Mouse (Mus musculus): Measurements from ENCODE around the gene Ext2. TPM values are rescaled to one million over a fixed set of nuclear protein-coding genes. Genes with fewer than 3 reads are reported as not detected.

Gene Ext2
- polyA plus RNA-seq, 1 experiment from 2014 or later = 132 TPM

- Histone ChIP-seq H3K27me3 (no peaks in the 10 kb centered on the region), H3K4me3 (replicated peaks) (no peak overlapping the region), H3K4me2 (replicated peaks) (no peak overlapping the region), H3K27ac (replicated peaks) (no peak overlapping the region), H3K9me3 (replicated peaks) (no peaks in the 10 kb centered on the region), H3K9ac (no peak overlapping the region), H3K4me1 (peaks cover 29% of the 10 kb centered on the region), H3K36me3 (peaks cover 38% of the 10 kb centered on the region)
- no peak for ATAC-seq (ENCODE audit: insufficient number of reproducible peaks, low FRiP score, low TSS enrichment, low read depth)
- WGBS = 88% methylated on average over 14 of the region's 14 CpGs
Measured at GRCm38 (mm10) chr2:93677231-93677630, 145.1 kb downstream of the Ext2 start.

GRCm38 (mm10) chr2:93671573-93672184 is 150.7 kb downstream of the Ext2 start:
- Histone ChIP-seq H3K4me3 (replicated peaks) (no peak overlapping the region), H3K4me2 (replicated peaks) (no peak overlapping the region), H3K27me3 (no peaks in the 10 kb centered on the region), H3K4me1 (peaks cover 30% of the 10 kb centered on the region), H3K9me3 (replicated peaks) (no peaks in the 10 kb centered on the region), H3K9ac (no peak overlapping the region), H3K27ac (replicated peaks) (peak overlapping the region; percentile 63), H3K36me3 (peaks cover 38% of the 10 kb centered on the region)
- ATAC-seq (ENCODE audit: insufficient number of reproducible peaks, low FRiP score, low TSS enrichment, low read depth) = peak; percentile 81
- WGBS = 28% methylated on average over 15 of the region's 15 CpGs

- no peaks in the 10 kb centered on the region for H3K27me3 ChIP-seq
- H3K4me1 ChIP-seq = peaks cover 57% of the 10 kb centered on the region
- peaks cover 23% of the 10 kb centered on the region for H3K36me3 ChIP-seq
- H3K4me2 ChIP-seq (replicated peaks) = no peak overlapping the region
- ATAC-seq (ENCODE audit: insufficient number of reproducible peaks, low FRiP score, low TSS enrichment, low read depth) = no peak
- WGBS = 29% methylated on average over 3 of the region's 3 CpGs
- peak overlapping the region; percentile 65 for H3K27ac ChIP-seq (replicated peaks)
- H3K9me3 ChIP-seq (replicated peaks) = no peaks in the 10 kb centered on the region
- no peak overlapping the region for H3K4me3 ChIP-seq (replicated peaks)
- H3K9ac ChIP-seq = no peak overlapping the region
Measured at GRCm38 (mm10) chr2:93666146-93666858, 156.1 kb downstream of the Ext2 start.

GRCm38 (mm10) chr2:93665472-93665871 is 156.9 kb downstream of the Ext2 start:
- Histone ChIP-seq H3K4me3 (replicated peaks) (no peak overlapping the region), H3K27me3 (no peaks in the 10 kb centered on the region), H3K9me3 (replicated peaks) (no peaks in the 10 kb centered on the region), H3K4me2 (replicated peaks) (no peak overlapping the region), H3K9ac (no peak overlapping the region), H3K27ac (replicated peaks) (0 out of 2 replicates have a peak overlapping the region, but pooled peaks have one; percentile 28), H3K4me1 (peaks cover 50% of the 10 kb centered on the region), H3K36me3 (peaks cover 22% of the 10 kb centered on the region)
- no peak for ATAC-seq (ENCODE audit: insufficient number of reproducible peaks, low FRiP score, low TSS enrichment, low read depth)
- WGBS = 64% methylated on average over 5 of the region's 5 CpGs

GRCm38 (mm10) chr2:93662240-93662865 is 160.0 kb downstream of the Ext2 start:
- peak; percentile 31; the same call in 1 of the 2 replicates for ATAC-seq (ENCODE audit: insufficient number of reproducible peaks, low FRiP score, low TSS enrichment, low read depth)
- no peak overlapping the region for H3K9ac ChIP-seq
- H3K27ac ChIP-seq (replicated peaks) = peak overlapping the region; percentile 52

GRCm38 (mm10) chr2:93661096-93661495 is 161.3 kb downstream of the Ext2 start:
- ATAC-seq (ENCODE audit: insufficient number of reproducible peaks, low FRiP score, low TSS enrichment, low read depth) = no peak
- 71% methylated on average over 6 of the region's 6 CpGs for WGBS
- no peak overlapping the region for H3K9ac ChIP-seq
- H3K4me1 ChIP-seq = peaks cover 46% of the 10 kb centered on the region
- H3K27ac ChIP-seq (replicated peaks) = no peak overlapping the region
- no peaks in the 10 kb centered on the region for H3K36me3 ChIP-seq
- no peaks in the 10 kb centered on the region for H3K9me3 ChIP-seq (replicated peaks)
- no peak overlapping the region for H3K4me2 ChIP-seq (replicated peaks)
- H3K4me3 ChIP-seq (replicated peaks) = no peak overlapping the region
- no peaks in the 10 kb centered on the region for H3K27me3 ChIP-seq

More at GRCm38 (mm10) chr2:93662240-93662865, 160.0 kb downstream of the Ext2 start:
- no peaks in the 10 kb centered on the region for H3K9me3 ChIP-seq (replicated peaks)
- peaks cover 56% of the 10 kb centered on the region for H3K4me1 ChIP-seq
- H3K4me2 ChIP-seq (replicated peaks) = peak overlapping the region; percentile 24
- H3K27me3 ChIP-seq = no peaks in the 10 kb centered on the region
- WGBS = 13% methylated on average over 16 of the region's 16 CpGs
- no peak overlapping the region for H3K4me3 ChIP-seq (replicated peaks)
- H3K36me3 ChIP-seq = no peaks in the 10 kb centered on the region

GRCm38 (mm10) chr2:93659705-93660308 is 162.6 kb downstream of the Ext2 start:
- Histone ChIP-seq H3K9ac (no peak overlapping the region), H3K4me3 (replicated peaks) (no peak overlapping the region), H3K27ac (replicated peaks) (no peak overlapping the region), H3K9me3 (replicated peaks) (no peaks in the 10 kb centered on the region), H3K4me1 (peaks cover 38% of the 10 kb centered on the region), H3K27me3 (no peaks in the 10 kb centered on the region), H3K4me2 (replicated peaks) (no peak overlapping the region), H3K36me3 (no peaks in the 10 kb centered on the region; the same call in 1 of the 2 replicates)
- ATAC-seq (ENCODE audit: insufficient number of reproducible peaks, low FRiP score, low TSS enrichment, low read depth) = no peak
- WGBS = 77% methylated on average over 6 of the region's 6 CpGs

- no peak overlapping the region for H3K4me3 ChIP-seq (replicated peaks)
- H3K4me1 ChIP-seq = peaks cover 39% of the 10 kb centered on the region
- no peaks in the 10 kb centered on the region for H3K27me3 ChIP-seq
- H3K9me3 ChIP-seq (replicated peaks) = no peaks in the 10 kb centered on the region
- ATAC-seq (ENCODE audit: insufficient number of reproducible peaks, low FRiP score, low TSS enrichment, low read depth) = no peak
- 33% methylated on average over 3 of the region's 3 CpGs for WGBS
- H3K4me2 ChIP-seq (replicated peaks) = no peak overlapping the region
- no peaks in the 10 kb centered on the region; the same call in 1 of the 2 replicates for H3K36me3 ChIP-seq
- no peak overlapping the region for H3K27ac ChIP-seq (replicated peaks)
- no peak overlapping the region for H3K9ac ChIP-seq
Measured at GRCm38 (mm10) chr2:93659004-93659403, 163.4 kb downstream of the Ext2 start.

GRCm38 (mm10) chr2:93654336-93655055 is 167.9 kb downstream of the Ext2 start:
- WGBS = 55% methylated on average over 11 of the region's 11 CpGs
- Histone ChIP-seq H3K9me3 (replicated peaks) (no peaks in the 10 kb centered on the region), H3K4me2 (replicated peaks) (no peak overlapping the region), H3K27ac (replicated peaks) (no peak overlapping the region), H3K36me3 (no peaks in the 10 kb centered on the region; the same call in 1 of the 2 replicates), H3K4me1 (peaks cover 42% of the 10 kb centered on the region), H3K27me3 (peaks cover 13% of the 10 kb centered on the region), H3K9ac (no peak overlapping the region), H3K4me3 (replicated peaks) (no peak overlapping the region)
- ATAC-seq (ENCODE audit: insufficient number of reproducible peaks, low FRiP score, low TSS enrichment, low read depth) = no peak

GRCm38 (mm10) chr2:93649243-93649870 is 173.0 kb downstream of the Ext2 start:
- H3K4me1 ChIP-seq = peaks cover 63% of the 10 kb centered on the region
- H3K27me3 ChIP-seq = peaks cover 48% of the 10 kb centered on the region
- no peak overlapping the region for H3K9ac ChIP-seq
- H3K9me3 ChIP-seq (replicated peaks) = no peaks in the 10 kb centered on the region
- H3K36me3 ChIP-seq = no peaks in the 10 kb centered on the region
- 16% methylated on average over 4 of the region's 4 CpGs for WGBS
- peak overlapping the region; percentile 60 for H3K4me3 ChIP-seq (replicated peaks)
- peak overlapping the region; percentile 82 for H3K27ac ChIP-seq (replicated peaks)
- peak; percentile 56 for ATAC-seq (ENCODE audit: insufficient number of reproducible peaks, low FRiP score, low TSS enrichment, low read depth)
- peak overlapping the region; percentile 53 for H3K4me2 ChIP-seq (replicated peaks)

All from embryonic facial prominence, embryonic 15.5 days (tissue).